ENCODE assay signal across 9 mouse cellular contexts in the genomic region with DNA sequence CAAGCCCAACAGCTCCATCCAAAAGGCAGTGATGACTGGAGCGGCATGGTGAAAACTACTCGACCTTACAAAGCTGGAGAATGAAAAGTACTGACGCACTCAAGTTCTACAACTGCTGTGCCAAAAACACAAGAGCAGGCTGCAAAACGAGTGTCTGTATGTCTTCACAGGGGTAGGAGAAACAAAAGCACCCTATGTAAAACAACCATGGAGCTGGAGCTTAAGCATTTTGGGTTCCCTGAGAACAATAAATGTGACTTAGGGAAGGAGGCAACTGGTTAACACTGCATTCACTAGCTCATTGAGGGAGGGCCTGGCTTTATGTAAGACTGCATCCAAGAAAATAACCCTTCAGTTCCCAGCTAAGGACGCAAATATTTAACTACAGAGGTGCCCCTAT.
DNase-seq lines count a peak whose midpoint lies in the region; ATAC-seq and TF ChIP-seq lines count a peak whose summit lies in the region.
"Had no signal": no experiment of that assay in that cellular context is flagged by ENCODE, and none has a peak within 500 bp of the region (broad histone marks: within the 10 kb centered on the region; RNA-seq: fewer than 3 reads in every experiment).

No protein-coding gene starts in this region.

- no peaks in the 10 kb centered on the region for H3K27me3 ChIP-seq in liver, adult 2 months (ENCODE audit: control insufficient read depth, insufficient read depth, low read length)
- no peaks in the 10 kb centered on the region for H3K27me3 ChIP-seq in forebrain, embryonic 13.5 days
- H3K27me3 ChIP-seq in limb, embryonic 12.5 days = no peaks in the 10 kb centered on the region

- no peak for TF ChIP-seq CTCF in liver, adult 2 months (IDR thresholded peaks at IDR 0.05; ENCODE audit: low read depth, low read length)
- TF ChIP-seq CTCF in olfactory bulb, adult 2 months (IDR thresholded peaks at IDR 0.05; ENCODE audit: insufficient read depth, low read depth, low read length) = no peak

- peaks cover 21% of the 10 kb centered on the region for H3K79me2 ChIP-seq in liver, adult 2 months (ENCODE audit: control insufficient read depth, insufficient read depth, low read length)

- DNase-seq in liver, adult 2 months (ENCODE audit: extremely low read depth, low read depth, low spot score) = peak; percentile 43
- no peak for DNase-seq in liver
- DNase-seq in spleen, postnatal 10 days (ENCODE audit: low spot score in 2 of 2) = no peak
- no peak for DNase-seq in kidney, adult 18-20 months
- DNase-seq: thymus, adult 18-20 months had no signal

- H3K27ac ChIP-seq in liver, adult 2 months (replicated peaks; ENCODE audit: insufficient read depth, low read depth, low read length) = no peak overlapping the region; the same call in 1 of the 2 replicates
- no peak overlapping the region for H3K27ac ChIP-seq in forebrain, embryonic 13.5 days
- no peak overlapping the region for H3K27ac ChIP-seq in limb, embryonic 12.5 days
- peak overlapping the region; percentile 82 for H3K27ac ChIP-seq in olfactory bulb, adult 2 months (ENCODE audit: insufficient read depth, low read depth, low read length)

- H3K9me3 ChIP-seq in forebrain, embryonic 13.5 days (replicated peaks) = no peaks in the 10 kb centered on the region
- no peaks in the 10 kb centered on the region for H3K9me3 ChIP-seq in limb, embryonic 12.5 days

- peak overlapping the region; percentile 67 for H3K9ac ChIP-seq in liver, adult 2 months (ENCODE audit: low read depth, low read length)
- H3K9ac ChIP-seq in forebrain, embryonic 13.5 days = peak overlapping the region; percentile 54; the same call in 1 of the 2 replicates
- no peak overlapping the region for H3K9ac ChIP-seq in limb, embryonic 12.5 days (replicated peaks)

- H3K4me1 ChIP-seq in liver, adult 2 months (ENCODE audit: control insufficient read depth, insufficient read depth, low read length) = peaks cover 16% of the 10 kb centered on the region
- peaks cover 45% of the 10 kb centered on the region for H3K4me1 ChIP-seq in forebrain, embryonic 13.5 days
- peaks cover 29% of the 10 kb centered on the region for H3K4me1 ChIP-seq in limb, embryonic 12.5 days (replicated peaks)
- H3K4me1 ChIP-seq in olfactory bulb, adult 2 months (ENCODE audit: control insufficient read depth, insufficient read depth, low read length) = peaks cover 3% of the 10 kb centered on the region; the same call in 1 of the 2 replicates

- H3K4me2 ChIP-seq in forebrain, embryonic 13.5 days = peak overlapping the region; percentile 60
- peak overlapping the region; percentile 74 for H3K4me2 ChIP-seq in limb, embryonic 12.5 days

- H3K36me3 ChIP-seq in liver, adult 2 months (ENCODE audit: control insufficient read depth, insufficient read depth, low read length) = no peaks in the 10 kb centered on the region
- no peaks in the 10 kb centered on the region for H3K36me3 ChIP-seq in forebrain, embryonic 13.5 days (ENCODE audit: poor library complexity, severe bottlenecking)
- H3K36me3 ChIP-seq in limb, embryonic 12.5 days = no peaks in the 10 kb centered on the region

- ATAC-seq in forebrain, embryonic 13.5 days = no peak
- no peak for ATAC-seq in limb, embryonic 12.5 days (ENCODE audit: insufficient number of reproducible peaks, insufficient read depth, low FRiP score, low TSS enrichment, low read depth)
- no peak for ATAC-seq in CD4-positive, CD25-positive, alpha-beta regulatory T cell, adult 4 months

- peak overlapping the region; percentile 44 for H3K4me3 ChIP-seq in liver, adult 2 months (ENCODE audit: insufficient read depth, low read depth, low read length)
- peak overlapping the region; percentile 87 for H3K4me3 ChIP-seq in forebrain, embryonic 13.5 days
- H3K4me3 ChIP-seq in limb, embryonic 12.5 days (replicated peaks) = peak overlapping the region; percentile 23
- no peak overlapping the region for H3K4me3 ChIP-seq in olfactory bulb, adult 2 months (ENCODE audit: insufficient read depth, low read depth, low read length)

- no peak for TF ChIP-seq POLR2A in liver, adult 2 months (IDR thresholded peaks at IDR 0.05; ENCODE audit: extremely low read depth, insufficient read depth, low read length)
- no peak for TF ChIP-seq POLR2A in olfactory bulb, adult 2 months (IDR thresholded peaks at IDR 0.05; ENCODE audit: insufficient read depth, low read depth, low read length)

- WGBS in liver, adult 2 months = 8% methylated on average over 5 of the region's 5 CpGs
- 6% methylated on average over 5 of the region's 5 CpGs for WGBS in forebrain, embryonic 13.5 days
- WGBS in limb, embryonic 12.5 days = 45% methylated on average over 5 of the region's 5 CpGs
- 56% methylated on average over 5 of the region's 5 CpGs for WGBS in olfactory bulb, adult 2 months
